Mouse (Mus musculus) embryonic fibroblast, embryonic 13.5 days (primary cell): ENCODE measurements at regions not wholly inside any gene's neighbourhood (a gene's known extent, or its start where the extent isn't known, plus 50 kb on each side); places are given as distances from the start of the nearest gene placed in this dataset.
A peak's percentile ranks its signal among the peaks of the same experiment; 100 is the strongest.

ENCODE experiments used
- H3K27ac ChIP-seq: 2 replicates; pipeline ENCODE4 v1.5.1; 2012; ENCODE audit warnings: low read length, control low read depth, inconsistent platforms; ENCODE audit not compliant: insufficient read depth
- H3K4me1 ChIP-seq: 2 replicates; pipeline ENCODE4 v1.6.1; 2011; ENCODE audit warnings: low read length; ENCODE audit not compliant: control insufficient read depth, insufficient read depth
- H3K4me3 ChIP-seq: 2 replicates; pipeline ENCODE4 v1.5.1; 2011; ENCODE audit warnings: mild to moderate bottlenecking, control low read depth, low read length; ENCODE audit not compliant: insufficient read depth
- CTCF ChIP-seq: IDR thresholded peaks from 2 replicates; pipeline ENCODE4 v1.5.1; 2011; ENCODE audit warnings: mild to moderate bottlenecking, control low read depth, low read length, moderate library complexity, borderline replicate concordance; ENCODE audit not compliant: insufficient read depth
- POLR2A ChIP-seq: IDR thresholded peaks from 2 replicates; pipeline ENCODE4 v1.6.1; 2011; ENCODE audit warnings: low read depth, mild to moderate bottlenecking, control low read depth, low read length, moderate library complexity

- TF ChIP-seq POLR2A (no peak), CTCF (no peak)
- H3K4me1 ChIP-seq, result no peaks in the 10 kb centered on the region
- H3K27ac ChIP-seq, result no peak overlapping the region
- H3K4me3 ChIP-seq, result no peak overlapping the region
Observed at GRCm38 (mm10) chr5:64430501-64430900, 274.4 kb downstream of the Tbc1d1 start.

GRCm38 (mm10) chr5:64431624-64432023, 275.5 kb downstream of the Tbc1d1 start:
- H3K4me1 ChIP-seq, result no peaks in the 10 kb centered on the region
- no peak overlapping the region for H3K4me3 ChIP-seq
- TF ChIP-seq POLR2A, result no peak
- TF ChIP-seq CTCF, result no peak
- no peak overlapping the region for H3K27ac ChIP-seq

GRCm38 (mm10) chr5:64433786-64434185, 277.7 kb downstream of the Tbc1d1 start:
- Histone ChIP-seq H3K4me3 (no peak overlapping the region), H3K4me1 (no peaks in the 10 kb centered on the region), H3K27ac (no peak overlapping the region)
- TF ChIP-seq POLR2A (no peak), CTCF (no peak)

- H3K27ac ChIP-seq, result peak overlapping the region; percentile 23; the same call in 1 of the 2 replicates
- no peak overlapping the region for H3K4me3 ChIP-seq
- no peaks in the 10 kb centered on the region for H3K4me1 ChIP-seq
- no peak for TF ChIP-seq CTCF
- TF ChIP-seq POLR2A, result no peak
Observed at GRCm38 (mm10) chr5:64435491-64435890, 279.4 kb downstream of the Tbc1d1 start.

GRCm38 (mm10) chr5:64435958-64436357, 279.9 kb downstream of the Tbc1d1 start:
- Histone ChIP-seq H3K4me3 (no peak overlapping the region), H3K4me1 (no peaks in the 10 kb centered on the region), H3K27ac (peak overlapping the region; percentile 49; the same call in 1 of the 2 replicates)
- no peak for TF ChIP-seq POLR2A
- no peak for TF ChIP-seq CTCF

GRCm38 (mm10) chr5:64437720-64438119, 281.6 kb downstream of the Tbc1d1 start:
- Histone ChIP-seq H3K4me1 (no peaks in the 10 kb centered on the region), H3K4me3 (no peak overlapping the region), H3K27ac (peak overlapping the region; percentile 43)
- TF ChIP-seq CTCF (no peak), POLR2A (no peak)

GRCm38 (mm10) chr5:64438446-64439134, 282.5 kb downstream of the Tbc1d1 start:
- Histone ChIP-seq H3K4me3 (no peak overlapping the region), H3K27ac (peak overlapping the region; percentile 43), H3K4me1 (no peaks in the 10 kb centered on the region)
- TF ChIP-seq POLR2A, result no peak
- TF ChIP-seq CTCF, result no peak

- no peak overlapping the region for H3K4me3 ChIP-seq
- H3K27ac ChIP-seq, result no peak overlapping the region
- TF ChIP-seq POLR2A (no peak), CTCF (no peak)
Observed at GRCm38 (mm10) chr5:64447847-64448246, 291.7 kb downstream of the Tbc1d1 start.

GRCm38 (mm10) chr5:64452668-64453334, 296.7 kb downstream of the Tbc1d1 start:
- Histone ChIP-seq H3K4me3 (no peak overlapping the region), H3K27ac (no peak overlapping the region)
- TF ChIP-seq CTCF, result no peak
- no peak for TF ChIP-seq POLR2A

More at GRCm38 (mm10) chr5:64447847-64448246, 291.7 kb downstream of the Tbc1d1 start:
- no peaks in the 10 kb centered on the region for H3K4me1 ChIP-seq

GRCm38 (mm10) chr5:64459807-64460206, 303.7 kb downstream of the Tbc1d1 start:
- Histone ChIP-seq H3K4me1 (no peaks in the 10 kb centered on the region; the same call in 1 of the 2 replicates), H3K27ac (no peak overlapping the region), H3K4me3 (no peak overlapping the region)
- TF ChIP-seq CTCF (no peak), POLR2A (no peak)

More at GRCm38 (mm10) chr5:64452668-64453334, 296.7 kb downstream of the Tbc1d1 start:
- no peaks in the 10 kb centered on the region for H3K4me1 ChIP-seq
